Mouse (Mus musculus): ENCODE measurements around the gene Arhgap10.
"Not testable (repeated sequence)": the region's sequence is repeated elsewhere in the genome, so short reads cannot be mapped to it uniquely, and the experiment has no call there.

The Arhgap10 gene

DNA sequence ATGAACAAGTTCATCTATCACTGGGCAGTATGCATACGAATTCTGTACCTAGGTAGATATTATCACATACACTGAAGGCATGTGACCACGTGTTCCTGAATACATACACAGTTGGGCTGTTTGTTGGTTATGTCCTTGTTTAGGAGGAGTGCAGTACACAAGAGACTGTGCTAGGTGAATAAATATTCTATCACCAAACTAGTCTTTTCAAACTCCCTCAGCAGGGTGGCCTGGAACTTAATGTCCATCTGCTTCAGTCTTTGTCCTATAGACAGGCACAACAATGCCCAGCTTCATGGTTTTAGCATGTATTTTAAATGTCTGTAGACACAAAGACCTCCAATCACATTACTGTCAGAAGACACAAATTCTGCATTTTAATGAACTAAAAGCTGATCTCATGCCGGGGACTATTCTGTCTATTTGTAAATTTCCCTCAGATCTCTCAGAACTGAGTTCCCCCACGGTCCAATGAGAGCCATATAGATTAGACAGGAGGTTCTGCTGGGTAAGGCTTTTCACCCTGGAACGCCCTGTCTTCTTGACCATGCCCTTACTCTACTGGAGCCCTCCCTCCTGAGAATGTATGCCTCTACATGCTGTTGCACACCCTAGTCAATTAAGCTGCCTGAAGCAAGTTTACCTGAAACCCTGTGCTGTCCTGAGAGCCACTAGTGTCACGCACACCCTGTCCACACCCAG, 177.6 kb downstream of the Arhgap10 start:
- no peak for DNase-seq

DNA sequence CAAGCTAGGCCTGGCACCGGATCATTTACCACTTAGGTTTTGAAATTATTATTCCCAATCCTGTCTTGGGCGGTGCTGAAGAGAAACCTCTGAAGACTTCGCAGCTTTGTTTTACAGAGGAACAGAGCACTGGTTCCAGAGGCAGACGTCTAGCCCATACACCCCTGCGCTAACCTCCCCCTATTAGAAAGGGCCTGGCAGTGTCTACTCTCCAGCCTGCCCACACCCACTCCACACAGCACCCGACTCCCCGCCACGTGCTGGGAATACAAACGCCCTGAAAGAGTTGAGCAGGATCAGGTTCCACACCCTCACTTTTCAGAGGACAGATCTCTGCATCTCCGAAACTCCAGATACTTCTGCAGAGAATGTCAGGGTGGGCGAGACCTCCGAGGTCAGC, 180.5 kb downstream of the Arhgap10 start:
- DNase-seq = no peak

DNA sequence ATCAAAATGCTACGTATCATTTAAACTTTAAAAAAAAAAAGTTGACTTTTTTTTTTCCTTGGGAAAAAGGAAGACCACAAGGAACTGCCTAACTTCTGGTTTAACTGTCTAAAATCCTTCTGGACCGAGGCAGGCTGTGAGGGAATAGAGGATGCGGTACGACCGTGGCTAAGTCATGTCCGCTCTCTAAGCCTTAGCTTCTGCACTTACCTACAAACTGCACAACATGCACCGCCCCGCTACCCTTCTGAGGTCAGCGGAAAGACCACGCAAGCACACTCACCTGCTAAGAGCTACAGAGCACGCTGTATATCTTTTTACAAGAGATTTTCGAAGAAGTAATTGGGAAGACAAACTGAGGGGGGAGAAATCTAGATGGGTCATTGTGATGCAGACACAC, 186.6 kb downstream of the Arhgap10 start:
- no peak for DNase-seq

- DNase-seq = no peak
Measured at GRCm38 (mm10) chr8:77330304-77330703, 187.4 kb downstream of the Arhgap10 start.

DNA sequence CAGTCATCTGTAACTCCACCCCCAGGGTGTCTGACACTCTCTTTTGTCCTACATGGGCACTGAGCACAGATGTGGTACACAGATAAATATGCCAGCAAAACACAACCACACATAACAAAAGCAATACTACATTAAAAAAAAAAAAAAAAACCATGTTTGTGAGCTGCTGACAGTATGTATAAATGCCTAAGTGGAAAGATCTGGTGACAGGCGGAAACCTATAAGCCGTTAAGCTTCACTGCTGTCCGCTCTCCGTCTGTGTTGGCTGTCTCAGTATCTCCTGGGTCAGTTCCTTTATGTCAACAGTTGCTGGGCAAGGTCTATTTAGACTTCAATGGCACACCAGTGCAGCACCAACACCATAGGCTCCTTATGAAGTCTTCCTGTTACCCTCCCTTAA, 188.0 kb downstream of the Arhgap10 start:
- no peak for DNase-seq

DNA sequence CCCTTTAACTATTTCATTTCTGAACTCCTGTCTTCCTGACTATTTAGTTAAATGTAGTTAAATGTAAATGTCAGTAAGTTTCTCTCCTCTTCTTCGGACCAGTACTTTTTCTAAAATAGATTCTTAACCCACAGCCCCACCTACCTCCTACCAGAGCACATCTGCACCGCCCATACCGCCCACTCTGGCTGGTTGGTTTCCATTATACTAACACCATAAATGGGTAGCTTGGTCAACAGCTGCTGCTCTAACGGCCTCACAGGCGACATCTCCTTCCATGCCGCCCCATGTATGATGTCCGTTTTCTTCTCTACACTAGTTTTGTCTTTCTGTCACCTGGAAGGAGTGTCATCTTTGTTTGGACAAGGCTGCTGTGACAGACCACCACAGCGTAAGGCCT, 189.3 kb downstream of the Arhgap10 start:
- DNase-seq = no peak

DNA sequence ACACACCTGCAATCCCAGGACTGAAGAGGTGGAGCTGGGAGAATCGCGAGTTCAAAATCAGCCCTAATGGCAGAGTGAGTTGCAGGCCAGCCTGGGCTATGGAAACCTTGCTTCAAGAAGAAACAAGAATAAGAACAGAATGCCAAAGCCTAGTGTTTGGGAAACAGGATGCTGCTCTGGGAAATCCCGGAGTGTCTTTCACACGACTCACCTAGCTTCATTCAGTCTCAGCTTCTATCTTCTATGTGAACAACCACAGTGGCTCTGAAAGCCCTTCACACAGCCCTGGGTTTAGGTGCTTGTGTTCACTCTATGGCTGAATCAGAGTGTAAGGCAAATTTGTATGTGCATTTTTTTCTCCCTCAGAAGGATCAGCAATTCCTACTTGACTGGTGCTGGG, 190.4 kb downstream of the Arhgap10 start:
- DNase-seq = no peak

- not testable (repeated sequence) for DNase-seq
Measured at GRCm38 (mm10) chr8:77322727-77323126, 195.0 kb downstream of the Arhgap10 start.

- no peak for DNase-seq
Measured at GRCm38 (mm10) chr8:77321901-77322300, 195.9 kb downstream of the Arhgap10 start.

GRCm38 (mm10) chr8:77318590-77318989, 199.2 kb downstream of the Arhgap10 start:
- DNase-seq = no peak

DNA sequence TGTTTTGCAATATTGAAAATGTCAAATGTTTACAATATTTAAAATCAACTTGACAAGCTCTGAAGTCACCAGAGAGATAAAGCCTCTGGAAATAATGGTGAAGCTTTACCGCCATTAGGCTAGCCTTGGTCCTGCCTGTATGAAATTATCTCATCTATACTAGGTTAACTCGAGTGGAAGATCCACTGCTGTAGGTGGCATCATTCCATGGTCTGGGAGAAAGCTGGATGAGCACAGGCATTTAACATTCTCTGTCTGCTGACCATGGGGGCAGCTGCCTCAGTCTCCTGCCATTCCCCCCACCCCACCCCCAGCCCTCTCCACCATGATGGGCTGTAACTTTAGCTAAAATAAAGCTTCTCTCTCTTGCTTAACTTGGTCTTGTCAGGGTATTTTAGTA, 200.0 kb downstream of the Arhgap10 start:
- DNase-seq = no peak

DNA sequence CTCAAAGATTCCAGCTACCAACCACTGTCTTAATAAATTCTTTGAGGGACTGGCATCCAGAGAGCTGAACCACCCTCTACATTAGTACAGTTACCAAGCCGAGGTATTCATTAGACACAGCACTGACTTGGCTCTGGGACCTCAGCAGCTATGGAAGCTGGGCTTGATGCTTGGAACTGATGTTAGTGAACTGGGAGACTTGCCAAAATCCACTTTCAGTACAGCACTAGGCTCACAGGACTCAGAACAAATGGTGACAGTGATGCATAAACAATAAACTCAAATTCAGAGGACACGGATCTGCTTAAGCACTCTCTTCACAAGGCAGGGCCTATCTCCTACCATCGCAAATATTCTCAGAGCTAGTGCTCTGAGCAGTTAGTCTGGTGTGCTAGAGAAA, 204.8 kb downstream of the Arhgap10 start:
- no peak for DNase-seq

GRCm38 (mm10) chr8:77311762-77312161, 206.0 kb downstream of the Arhgap10 start:
- no peak for DNase-seq

DNA sequence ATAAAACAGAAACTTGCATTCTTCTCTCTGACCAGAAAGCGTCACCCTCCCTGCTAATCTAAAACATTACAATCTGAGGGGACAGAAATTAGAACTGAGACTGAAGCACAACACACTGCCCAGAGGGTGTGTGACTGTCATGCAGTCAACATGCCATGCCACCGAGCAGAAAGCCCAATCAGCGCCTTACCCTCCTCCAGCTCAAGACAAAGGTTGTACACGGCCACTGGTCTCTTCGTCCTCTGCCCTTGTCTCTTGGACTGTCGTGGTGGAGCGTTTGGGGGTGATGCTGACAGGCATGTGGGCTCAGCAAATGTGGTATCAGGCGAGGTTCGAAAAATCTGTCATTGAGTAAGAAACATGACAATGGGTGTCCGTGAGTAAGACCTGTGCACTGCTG, 207.2 kb downstream of the Arhgap10 start:
- no peak for DNase-seq

DNA sequence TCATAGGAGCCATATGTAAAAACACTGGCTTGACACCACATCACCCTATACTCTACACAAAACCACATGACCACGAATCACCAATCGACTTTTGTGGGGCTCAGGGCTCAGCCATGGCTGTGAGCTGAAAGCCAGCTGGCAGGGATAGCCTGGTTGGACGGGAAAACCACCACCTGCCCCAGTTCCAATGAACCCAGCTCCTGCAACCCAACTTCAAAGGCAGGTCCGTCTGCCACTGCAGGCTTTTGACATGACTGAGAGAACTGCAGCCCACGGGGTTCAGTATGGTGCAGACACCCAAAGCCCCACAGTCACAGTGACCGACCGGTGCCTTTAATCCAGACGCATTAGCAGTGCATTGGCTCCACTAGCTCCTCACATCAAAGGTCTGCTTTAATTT, 207.7 kb downstream of the Arhgap10 start:
- no peak for DNase-seq

- no peak for DNase-seq
Measured at GRCm38 (mm10) chr8:77294599-77294998, 223.2 kb downstream of the Arhgap10 start.

GRCm38 (mm10) chr8:77292649-77293048, 225.1 kb downstream of the Arhgap10 start:
- no peak for DNase-seq

DNA sequence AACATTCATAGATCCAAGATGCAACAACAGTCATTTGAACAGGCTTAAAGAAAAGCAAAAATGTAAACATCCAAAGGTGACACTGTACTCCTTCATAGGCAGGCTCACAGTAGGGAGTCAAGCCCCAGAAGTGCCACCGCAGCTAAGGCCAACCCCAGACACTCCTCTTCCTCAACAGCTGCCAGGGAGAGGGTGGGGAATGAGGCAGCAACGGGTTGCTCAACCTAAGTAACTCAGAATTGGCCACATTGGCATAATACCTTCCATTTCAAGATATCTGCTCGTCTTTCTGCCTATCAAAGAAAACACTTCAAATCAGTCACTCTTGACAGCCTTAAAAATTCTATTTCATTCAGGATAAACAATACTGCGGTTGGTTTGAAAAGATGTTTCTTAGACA, 225.6 kb downstream of the Arhgap10 start:
- no peak for DNase-seq

GRCm38 (mm10) chr8:77288492-77288891, 229.3 kb downstream of the Arhgap10 start:
- DNase-seq = no peak

GRCm38 (mm10) chr8:77288065-77288464, 229.7 kb downstream of the Arhgap10 start:
- DNase-seq = no peak

DNA sequence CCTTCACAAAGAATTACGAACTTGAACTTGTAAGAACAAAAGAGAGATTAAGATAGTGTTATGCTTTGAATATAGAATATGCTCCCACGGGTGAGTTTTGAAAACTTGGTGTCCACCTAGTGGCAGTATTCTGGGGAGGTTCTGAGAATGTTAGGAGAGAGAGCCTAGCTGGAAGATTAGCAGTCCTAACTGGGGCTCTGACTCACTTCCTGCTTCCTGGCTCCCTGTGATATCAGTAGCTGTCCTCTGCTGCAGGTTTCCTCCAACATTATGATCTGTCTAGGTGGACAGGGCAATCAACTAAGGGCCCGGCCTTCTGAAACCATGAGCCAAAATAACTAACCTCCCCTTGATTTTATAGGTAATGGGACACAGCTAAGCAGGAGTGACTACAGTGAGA, 233.3 kb downstream of the Arhgap10 start:
- DNase-seq = no peak

- DNase-seq = no peak
Measured at GRCm38 (mm10) chr8:77282605-77283236, 235.0 kb downstream of the Arhgap10 start.

GRCm38 (mm10) chr8:77279977-77280376, 237.8 kb downstream of the Arhgap10 start:
- DNase-seq = no peak

DNA sequence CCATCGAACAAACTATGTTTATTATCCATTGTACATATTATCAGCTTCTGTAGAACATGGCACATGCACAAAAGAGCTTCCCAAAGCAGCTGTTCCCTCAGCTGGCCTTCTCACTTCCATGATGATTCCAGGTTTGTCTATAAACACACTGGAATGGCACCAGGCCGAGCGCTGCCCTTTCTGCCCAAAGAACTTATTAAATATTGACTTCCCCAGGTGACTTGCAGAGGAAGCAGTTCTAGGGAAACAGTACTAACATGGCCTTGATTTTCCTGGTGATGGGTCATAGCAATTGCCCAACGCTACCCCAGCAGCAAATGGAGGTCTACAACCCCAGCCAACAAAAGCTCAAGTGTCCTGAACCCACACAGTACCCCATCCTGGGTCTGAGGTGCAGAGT, 239.5 kb downstream of the Arhgap10 start:
- no peak for DNase-seq

DNA sequence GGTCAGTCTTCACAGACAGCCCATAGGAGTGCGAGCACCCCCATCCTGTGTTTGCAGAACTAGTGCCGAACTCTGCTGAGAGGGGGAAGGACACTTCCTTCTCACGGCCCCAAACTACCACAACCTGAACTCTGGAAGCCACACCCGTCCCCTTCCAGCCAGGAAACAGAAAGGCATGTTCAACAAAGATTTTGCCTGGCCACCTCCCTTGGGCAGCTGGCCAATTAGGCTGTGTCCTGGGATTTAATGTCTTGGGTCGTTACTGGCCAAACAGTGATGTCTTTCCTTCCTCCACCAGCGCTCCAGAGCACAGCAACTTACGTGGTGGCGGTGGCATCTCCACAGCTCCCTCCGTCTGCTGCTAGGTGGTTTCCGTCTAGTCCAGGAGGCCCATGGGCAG, 240.9 kb downstream of the Arhgap10 start:
- no peak for DNase-seq

Measured in liver (tissue).